Mouse (Mus musculus) G1E (cell line): ENCODE results near the gene Wnt9a.

Experiments
- CTCF ChIP-seq: IDR thresholded peaks from 2 replicates; pipeline ENCODE4 v1.5.1; 2012; ENCODE audit warnings: low read depth, low read length, inconsistent platforms, mixed read lengths
- GATA1 ChIP-seq: IDR thresholded peaks from 2 replicates; pipeline ENCODE4 v1.6.1; 2012; ENCODE audit warnings: borderline replicate concordance, low read length, inconsistent platforms, mixed read lengths
- TAL1 ChIP-seq: conservative IDR thresholded peaks from 2 replicates; pipeline ENCODE4 v1.6.1; 2012; ENCODE audit warnings: low read depth, low read length, inconsistent platforms, mixed read lengths

- no peak for TF ChIP-seq CTCF
- TF ChIP-seq TAL1, result no peak
- no peak for TF ChIP-seq GATA1
These were observed 16.3 kb downstream of the Wnt9a start for GRCm38 (mm10) chr11:59322988-59323387.
